Mouse (Mus musculus) Patski (cell line): ENCODE results near the gene Fgd2. TPM values are rescaled to one million over a fixed set of nuclear protein-coding genes. Genes with fewer than 3 reads are reported as not detected.
A peak's percentile ranks its signal among the peaks of the same experiment; 100 is the strongest.

Experiments
- ATAC-seq: fragments of 100-300 bp; one replicate; pipeline ENCODE4 v1.8.0; 2021
- CTCF ChIA-PET: fragments of 350-600 bp; sonication (Branson Sonifier 250); formaldehyde crosslinking; loops from one replicate; lab custom pipeline; 2022; ENCODE audit warnings: inconsistent platforms; lab: Charles Lee
- POLR2A ChIA-PET: fragments of 350-600 bp; sonication (Branson Sonifier 250); formaldehyde crosslinking; loops from one replicate; lab custom pipeline; 2022; ENCODE audit warnings: antibody characterized with exemption, inconsistent platforms; lab: Charles Lee
- DNase-seq: peaks from one replicate; pipeline ENCODE4 v3.0.0-alpha.2; 2011; ENCODE audit warnings: low read depth, low spot score
- H3K27me3 ChIP-seq: fragments of 371-371 bp; one replicate; pipeline ENCODE4 v1.5.1; 2021
- CTCF ChIP-seq: fragments of 100-300 bp; IDR thresholded peaks from one replicate; pipeline ENCODE4 v1.5.1; 2021
- in situ Hi-C: fragments of 300-500 bp; cut with MboI; formaldehyde crosslinking; loops from 3 replicates; pipeline ENCODE4 v1.11.1; 2018; ENCODE audit warnings: low pct_unique_long_range_greater_than_20kb, mixed read lengths
- polyA plus RNA-seq: library from polyadenylated mRNA; unstranded; gene quantifications from one replicate; pipeline ENCODE4 v1.2.3, GENCODE M21; 2021

Gene Fgd2
- polyA plus RNA-seq, 1 experiment from 2014 or later, result 0.46 TPM

- ChIA-PET CTCF (interaction anchor here (0.9 to 2.9 kb wide), 10 partner anchors 8 to 120 kb away, joined by 3 to 14 read pairs (median 4); no protein-coding TSS in a partner anchor), POLR2A (no interaction called here)
- in situ Hi-C loops, result loop anchor here (5.0 kb wide), 1 partner anchor 96 kb away; the partner anchor contains the start of gene Pim1
- TF ChIP-seq CTCF, result no peak
- DNase-seq, result no peak
- H3K27me3 ChIP-seq, result no peaks in the 10 kb centered on the region
- ATAC-seq, result no peak
Observed at GRCm38 (mm10) chr17:29396056-29396799, 35.5 kb downstream of the Fgd2 start.

- ATAC-seq (peak; percentile 36), DNase-seq (peak; percentile 24)
- ChIA-PET CTCF (interaction anchor here (0.6 to 2.9 kb wide), 13 partner anchors 9 to 120 kb away, joined by 3 to 15 read pairs (median 4); no protein-coding TSS in a partner anchor), POLR2A (interaction anchor here (0.8 kb wide), 1 partner anchor 94 kb away, joined by 4 read pairs; the partner anchor contains the start of gene Pim1)
- H3K27me3 ChIP-seq, result no peaks in the 10 kb centered on the region
- in situ Hi-C loops, result loop anchor here (5.0 kb wide), 1 partner anchor 95 kb away; the partner anchor contains the start of gene Pim1
- peak; percentile 98 for TF ChIP-seq CTCF
Observed at GRCm38 (mm10) chr17:29396821-29397242, 36.1 kb downstream of the Fgd2 start.

GRCm38 (mm10) chr17:29397480-29398433, 37.0 kb downstream of the Fgd2 start:
- DNase-seq (no peak), ATAC-seq (no peak)
- TF ChIP-seq CTCF, result no peak
- ChIA-PET POLR2A (interaction anchor here (0.8 kb wide), 1 partner anchor 93 kb away, joined by 4 read pairs; the partner anchor contains the start of gene Pim1), CTCF (interaction anchor here (0.6 to 2.9 kb wide), 11 partner anchors 10 to 119 kb away, joined by 3 to 15 read pairs (median 5); no protein-coding TSS in a partner anchor)
- no peaks in the 10 kb centered on the region for H3K27me3 ChIP-seq
- in situ Hi-C loops, result loop anchor here (5.0 kb wide), 1 partner anchor 95 kb away; the partner anchor contains the start of gene Pim1

- no peak for ATAC-seq
- no peak for TF ChIP-seq CTCF
- in situ Hi-C loops, result loop anchor here (5.0 kb wide), 1 partner anchor 94 kb away; the partner anchor contains the start of gene Pim1
- ChIA-PET CTCF (interaction anchor here (2.9 kb wide), 1 partner anchor 59 kb away, joined by 14 read pairs; no protein-coding TSS in a partner anchor), POLR2A (no interaction called here)
- H3K27me3 ChIP-seq, result no peaks in the 10 kb centered on the region
- DNase-seq, result no peak
Observed at GRCm38 (mm10) chr17:29398434-29399026, 37.8 kb downstream of the Fgd2 start.

GRCm38 (mm10) chr17:29399241-29399910, 38.7 kb downstream of the Fgd2 start:
- in situ Hi-C loops, result loop anchor here (5.0 kb wide), 1 partner anchor 93 kb away; the partner anchor contains the start of gene Pim1
- H3K27me3 ChIP-seq, result no peaks in the 10 kb centered on the region
- ATAC-seq (no peak), DNase-seq (no peak)
- ChIA-PET CTCF (no interaction called here), POLR2A (no interaction called here)
- TF ChIP-seq CTCF, result no peak

- DNase-seq (no peak), ATAC-seq (no peak)
- CTCF ChIA-PET, result no interaction called here
- H3K27me3 ChIP-seq, result no peaks in the 10 kb centered on the region
- in situ Hi-C loops, result no loop called here
- no peak for TF ChIP-seq CTCF
- POLR2A ChIA-PET, result no interaction called here
Observed at GRCm38 (mm10) chr17:29400044-29400443, 39.3 kb downstream of the Fgd2 start.

- in situ Hi-C loops, result no loop called here
Observed at GRCm38 (mm10) chr17:29401741-29402268, 41.1 kb downstream of the Fgd2 start.

GRCm38 (mm10) chr17:29403179-29403578, 42.5 kb downstream of the Fgd2 start:
- CTCF ChIA-PET, result no interaction called here
- POLR2A ChIA-PET, result no interaction called here
- DNase-seq, result no peak
- no peak for TF ChIP-seq CTCF
- in situ Hi-C loops, result no loop called here
- ATAC-seq, result no peak
- no peaks in the 10 kb centered on the region for H3K27me3 ChIP-seq

More at GRCm38 (mm10) chr17:29401741-29402268, 41.1 kb downstream of the Fgd2 start:
- DNase-seq (no peak), ATAC-seq (peak; percentile 61)
- no peaks in the 10 kb centered on the region for H3K27me3 ChIP-seq
- ChIA-PET CTCF (interaction anchor here (1.2 to 1.7 kb wide), 2 partner anchors 28 to 101 kb away, joined by 3 to 5 read pairs; no protein-coding TSS in a partner anchor), POLR2A (no interaction called here)
- no peak for TF ChIP-seq CTCF

GRCm38 (mm10) chr17:29405501-29405900, 44.8 kb downstream of the Fgd2 start:
- H3K27me3 ChIP-seq, result no peaks in the 10 kb centered on the region
- ATAC-seq (no peak), DNase-seq (no peak)
- CTCF ChIA-PET, result no interaction called here
- POLR2A ChIA-PET, result no interaction called here
- no peak for TF ChIP-seq CTCF
- in situ Hi-C loops, result no loop called here
